Mouse (Mus musculus) T-helper 17 cell (primary cell): ENCODE measurements around the gene Prkch.

Source experiments
- in situ Hi-C, 2 experiments: fragments of 300-600 bp; cut with MboI, MseI; formaldehyde crosslinking; loops; 1 replicate in 1 of 2; 2 replicates in 1 of 2; pipeline ENCODE4 v1.15.1; 2025; ENCODE audit warnings: high pct_unique_total_duplicates in 2 of 2

Gene Prkch

GRCm38 (mm10) chr12:73609262-73609661 lies 24.7 kb downstream of the Prkch start:
- in situ Hi-C loops, result no loop called here

GRCm38 (mm10) chr12:73609676-73610545 lies 25.3 kb downstream of the Prkch start:
- in situ Hi-C loops, result no loop called here

- in situ Hi-C loops, result no loop called here
Observed at GRCm38 (mm10) chr12:73610831-73611370, 26.3 kb downstream of the Prkch start.

GRCm38 (mm10) chr12:73611741-73612140 lies 27.1 kb downstream of the Prkch start:
- in situ Hi-C loops, result no loop called here

- in situ Hi-C loops, result no loop called here
Observed at GRCm38 (mm10) chr12:73613183-73613582, 28.6 kb downstream of the Prkch start.

GRCm38 (mm10) chr12:73617652-73618051 lies 33.1 kb downstream of the Prkch start:
- in situ Hi-C loops, result no loop called here

- in situ Hi-C loops, result no loop called here
Observed at GRCm38 (mm10) chr12:73625277-73626032, 40.9 kb downstream of the Prkch start.

- in situ Hi-C loops, result no loop called here
Observed at GRCm38 (mm10) chr12:73627902-73628301, 43.3 kb downstream of the Prkch start.

- in situ Hi-C loops, result no loop called here
Observed at GRCm38 (mm10) chr12:73630596-73630995, 46.0 kb downstream of the Prkch start.

- in situ Hi-C loops, result no loop called here
Observed at GRCm38 (mm10) chr12:73631148-73631547, 46.6 kb downstream of the Prkch start.

GRCm38 (mm10) chr12:73632671-73633244 lies 48.2 kb downstream of the Prkch start:
- in situ Hi-C loops, result no loop called here

- in situ Hi-C loops, result no loop called here
Observed at GRCm38 (mm10) chr12:73633707-73634106, 49.1 kb downstream of the Prkch start.

GRCm38 (mm10) chr12:73639571-73639970 lies 55.0 kb downstream of the Prkch start:
- in situ Hi-C loops, result no loop called here

GRCm38 (mm10) chr12:73641183-73641582 lies 56.6 kb downstream of the Prkch start:
- in situ Hi-C loops, result no loop called here

GRCm38 (mm10) chr12:73645216-73645615 lies 60.6 kb downstream of the Prkch start:
- in situ Hi-C loops, result no loop called here

GRCm38 (mm10) chr12:73647686-73648085 lies 63.1 kb downstream of the Prkch start:
- in situ Hi-C loops, result no loop called here

GRCm38 (mm10) chr12:73656568-73657204 lies 72.1 kb downstream of the Prkch start:
- in situ Hi-C loops, result no loop called here

- in situ Hi-C loops, result no loop called here
Observed at GRCm38 (mm10) chr12:73663421-73663820, 78.8 kb downstream of the Prkch start.

GRCm38 (mm10) chr12:73666701-73667100 lies 82.1 kb downstream of the Prkch start:
- in situ Hi-C loops, result no loop called here

- in situ Hi-C loops, result no loop called here
Observed at GRCm38 (mm10) chr12:73667607-73668006, 83.0 kb downstream of the Prkch start.

GRCm38 (mm10) chr12:73670739-73671138 lies 86.1 kb downstream of the Prkch start:
- in situ Hi-C loops, result no loop called here

- in situ Hi-C loops, result no loop called here
Observed at GRCm38 (mm10) chr12:73671540-73671939, 86.9 kb downstream of the Prkch start.
